Mouse (Mus musculus) embryonic fibroblast, embryonic 13.5 days (primary cell): ENCODE data around the gene Ralgps1.

Experiments
- CTCF ChIP-seq: IDR thresholded peaks from 2 replicates; pipeline ENCODE4 v1.5.1; 2011; ENCODE audit warnings: mild to moderate bottlenecking, control low read depth, low read length, moderate library complexity, borderline replicate concordance; ENCODE audit not compliant: insufficient read depth
- POLR2A ChIP-seq: IDR thresholded peaks from 2 replicates; pipeline ENCODE4 v1.6.1; 2011; ENCODE audit warnings: low read depth, mild to moderate bottlenecking, control low read depth, low read length, moderate library complexity

DNA sequence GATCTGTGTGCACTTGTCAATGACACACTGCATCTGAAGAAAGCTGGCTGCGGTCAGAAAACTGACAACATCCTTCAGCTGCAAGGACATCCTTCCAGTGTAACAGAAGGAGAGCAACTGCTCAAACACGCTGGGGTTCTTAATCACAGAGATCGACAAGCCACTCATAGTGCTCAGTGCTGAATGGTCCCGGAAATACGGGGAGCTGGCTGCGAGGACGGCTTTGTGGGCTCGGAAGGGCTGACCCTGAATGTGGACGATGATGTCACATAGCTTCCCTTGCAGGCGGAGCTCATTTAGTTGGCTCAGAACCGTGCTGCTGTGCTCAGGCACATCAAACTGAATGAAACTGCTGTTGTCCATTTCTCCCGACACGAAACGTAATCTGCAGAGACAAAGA is 40.8 kb upstream of the Ralgps1 start:
- TF ChIP-seq POLR2A: no peak
- no peak for TF ChIP-seq CTCF
